Mouse (Mus musculus): ENCODE data around the gene Cfap206.

Gene Cfap206

GRCm38 (mm10) chr4:34673721-34674120 lies 56.3 kb downstream of the Cfap206 start:
- DNase-seq (ENCODE audit: extremely low read depth, low read depth, low spot score) = no peak

GRCm38 (mm10) chr4:34667923-34668322 lies 62.1 kb downstream of the Cfap206 start:
- no peak for DNase-seq (ENCODE audit: extremely low read depth, low read depth, low spot score)

- no peak for DNase-seq (ENCODE audit: extremely low read depth, low read depth, low spot score)
Measured at GRCm38 (mm10) chr4:34661927-34662326, 68.1 kb downstream of the Cfap206 start.

- DNase-seq (ENCODE audit: extremely low read depth, low read depth, low spot score) = no peak
Measured at GRCm38 (mm10) chr4:34661514-34661913, 68.5 kb downstream of the Cfap206 start.

- no peak for DNase-seq (ENCODE audit: extremely low read depth, low read depth, low spot score)
Measured at GRCm38 (mm10) chr4:34659012-34659411, 71.0 kb downstream of the Cfap206 start.

- DNase-seq (ENCODE audit: extremely low read depth, low read depth, low spot score) = no peak
Measured at GRCm38 (mm10) chr4:34656101-34656500, 73.9 kb downstream of the Cfap206 start.

- no peak for DNase-seq (ENCODE audit: extremely low read depth, low read depth, low spot score)
Measured at GRCm38 (mm10) chr4:34653179-34653578, 76.8 kb downstream of the Cfap206 start.

- DNase-seq (ENCODE audit: extremely low read depth, low read depth, low spot score) = no peak
Measured at GRCm38 (mm10) chr4:34644779-34645178, 85.2 kb downstream of the Cfap206 start.

GRCm38 (mm10) chr4:34640731-34641130 lies 89.3 kb downstream of the Cfap206 start:
- no peak for DNase-seq (ENCODE audit: extremely low read depth, low read depth, low spot score)

GRCm38 (mm10) chr4:34639745-34640364 lies 90.2 kb downstream of the Cfap206 start:
- no peak for DNase-seq (ENCODE audit: extremely low read depth, low read depth, low spot score)

Measured in fat pad, adult 2 months (tissue).